Mouse (Mus musculus): Measurements from ENCODE around the gene Olfr591. TPM values are rescaled to one million over a fixed set of nuclear protein-coding genes. Genes with fewer than 3 reads are reported as not detected.

Olfr591 gene
- polyA plus RNA-seq (2017; shearing (Covaris generic)) = not detected

DNA sequence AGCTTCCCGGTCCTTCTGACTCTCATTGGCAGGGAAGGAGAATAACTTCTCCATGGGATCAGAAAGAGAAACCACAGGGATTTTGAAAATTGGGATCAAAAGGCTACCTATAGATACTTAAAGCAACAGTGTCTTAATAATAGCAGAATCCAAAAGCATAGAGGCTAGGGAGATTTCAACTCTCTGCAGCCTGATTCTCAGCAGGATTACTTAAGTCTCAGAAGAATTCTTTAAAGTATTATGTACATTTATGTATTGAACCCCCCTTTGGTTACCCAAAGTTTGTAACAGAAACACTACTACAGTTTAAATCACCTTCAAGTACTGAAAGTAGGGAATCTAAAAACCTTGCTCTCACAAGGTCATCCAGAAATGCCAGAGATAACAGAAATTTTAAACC is at the start of gene Olfr591:
Olfr591 (minus strand) TSS at position 101 of the 400 bp plus-strand sequence.

DNA sequence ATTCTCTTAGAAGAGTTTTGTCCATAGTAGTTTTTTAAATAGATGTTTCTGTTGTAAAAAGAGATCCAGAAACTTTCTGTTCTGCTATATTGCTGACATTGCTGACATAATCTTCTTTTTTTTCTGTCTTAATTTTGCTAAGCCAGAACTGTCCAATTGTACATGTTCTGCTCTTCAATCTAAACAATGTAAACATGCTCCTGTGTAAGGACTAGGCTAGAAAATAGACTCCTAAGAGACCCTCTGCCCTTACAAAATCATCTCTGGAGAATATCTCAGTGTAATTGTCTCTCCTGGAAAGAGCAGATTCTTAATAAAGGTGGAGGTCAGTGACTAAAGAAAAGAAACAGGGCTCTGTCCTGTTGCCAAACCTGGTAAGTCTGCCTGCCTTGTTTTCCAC is 38.6 kb upstream of the Olfr591 start, which contains the start of gene Olfr594:
Olfr594 (plus strand) TSS at position 301 of the 400 bp plus-strand sequence.

DNA sequence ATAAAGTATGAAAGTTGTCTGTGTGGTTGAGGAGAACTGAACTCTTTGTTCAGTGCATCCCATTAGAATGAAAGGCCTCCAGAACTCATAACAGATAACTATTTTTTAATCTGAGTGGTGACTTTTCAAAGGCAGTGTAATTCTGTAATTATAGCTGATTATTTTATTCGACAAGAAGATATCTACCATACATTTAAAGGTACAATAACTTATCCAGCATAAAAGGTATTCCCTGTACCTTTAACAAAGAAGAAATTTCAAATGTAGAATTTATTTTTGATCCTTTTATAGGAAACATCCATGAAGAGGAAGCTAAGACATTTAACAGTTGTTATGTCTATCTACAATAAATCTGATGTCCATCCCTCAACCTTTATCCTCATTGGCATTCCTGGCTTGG is 33.4 kb upstream of the Olfr591 start, which contains the start of gene Olfr593:
Olfr593 (plus strand) TSS at position 301 of the 400 bp plus-strand sequence.

DNA sequence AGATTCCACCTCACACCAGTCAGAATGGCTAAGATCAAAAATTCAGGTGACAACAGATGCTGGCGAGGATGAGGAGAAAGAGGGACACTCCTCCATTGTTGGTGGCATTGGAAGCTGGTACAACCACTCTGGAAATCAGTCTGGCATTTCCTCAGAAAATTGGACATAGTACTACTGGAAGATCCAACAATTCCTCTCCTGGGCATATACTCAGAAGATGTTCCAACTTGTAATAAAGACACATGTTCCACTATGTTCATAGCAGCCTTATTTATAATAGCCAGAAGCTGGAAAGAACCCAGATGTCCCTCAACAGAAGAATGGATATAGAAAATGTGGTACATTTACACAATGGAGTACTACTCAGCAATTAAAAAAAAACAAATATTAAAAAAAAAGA is 6.4 kb upstream of the Olfr591 start, which contains the start of gene Olfr592:
Olfr592 (plus strand) TSS at position 301 of the 400 bp plus-strand sequence.

DNA sequence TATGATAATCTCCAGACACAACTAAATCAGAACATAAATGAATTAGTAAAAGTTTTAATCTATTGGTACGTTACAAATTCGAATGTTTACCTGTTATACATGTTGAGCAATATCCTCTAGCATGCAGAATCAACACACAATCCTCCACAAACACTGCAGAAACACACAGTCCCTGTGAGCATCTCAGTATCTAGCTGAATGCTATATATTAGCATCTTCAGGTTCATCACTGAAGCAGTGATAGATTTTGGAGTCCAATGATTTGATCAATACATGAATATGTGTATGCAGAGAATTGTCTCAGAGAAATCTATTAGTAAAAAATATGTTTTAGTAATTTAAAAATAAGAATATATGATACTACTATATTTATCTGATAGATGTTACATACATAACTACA is 21.9 kb downstream of the Olfr591 start, which contains the start of gene Olfr589:
Olfr589 (minus strand) TSS at position 101 of the 400 bp plus-strand sequence.

DNA sequence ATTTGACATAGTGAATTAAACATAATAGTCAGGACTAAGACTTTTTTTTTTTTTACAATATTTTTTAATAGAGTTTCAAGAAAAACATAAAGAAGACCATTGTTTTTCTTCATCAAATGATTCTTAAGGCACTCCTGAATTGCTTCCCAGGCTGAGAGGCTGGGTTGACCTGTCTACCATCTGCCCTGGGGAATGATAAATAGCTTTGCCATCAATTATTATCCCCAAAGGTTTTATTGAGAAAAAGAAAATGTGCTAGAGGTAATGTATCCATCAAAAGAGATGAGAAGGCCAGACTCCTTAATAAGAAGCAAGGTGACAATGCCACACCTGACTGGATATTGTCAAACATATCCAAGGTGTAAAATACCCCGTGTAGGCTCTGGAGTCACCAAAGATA is 37.6 kb downstream of the Olfr591 start, which contains the start of gene Olfr588-ps1:
Olfr588-ps1 (plus strand) TSS at position 301 of the 400 bp plus-strand sequence.

DNA sequence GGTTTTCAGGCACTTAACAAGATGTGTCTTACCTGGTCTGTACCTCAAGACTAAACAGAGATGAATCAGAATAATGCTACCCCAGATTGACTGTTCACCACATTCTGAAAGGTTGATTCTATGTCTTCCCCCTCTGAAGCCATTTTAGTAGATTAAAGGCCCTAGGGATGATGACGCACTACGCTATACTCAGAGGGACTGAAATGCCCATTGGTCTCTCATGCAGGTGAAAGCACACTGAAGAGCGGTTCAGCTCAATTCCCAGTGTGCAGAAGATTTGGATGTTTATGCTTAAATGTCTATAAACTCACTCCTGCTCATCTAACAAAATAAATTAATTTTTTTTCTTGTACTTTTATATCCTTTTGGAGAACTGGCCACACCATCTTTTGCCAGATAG is 52.6 kb downstream of the Olfr591 start, which contains the start of gene Olfr586:
Olfr586 (minus strand) TSS at position 101 of the 400 bp plus-strand sequence.

Other genes with a start within 250 kb of the Olfr591 start
- gene Olfr573-ps1, start 235.8 kb downstream of the Olfr591 start, polyA plus RNA-seq (2017; shearing (Covaris generic)) = not detected
- not detected for gene Olfr574, start 229.9 kb downstream of the Olfr591 start, polyA plus RNA-seq (2017; shearing (Covaris generic))
- gene Olfr575, start 219.6 kb downstream of the Olfr591 start, polyA plus RNA-seq (2017; shearing (Covaris generic)) = not detected
- gene Olfr576, start 215.7 kb downstream of the Olfr591 start, polyA plus RNA-seq (2017; shearing (Covaris generic)) = not detected
- not detected for gene Olfr577, start 202.4 kb downstream of the Olfr591 start, polyA plus RNA-seq (2017; shearing (Covaris generic))
- gene Olfr578, start 189.0 kb downstream of the Olfr591 start, polyA plus RNA-seq (2017; shearing (Covaris generic)) = not detected
- gene Olfr582, start 140.3 kb downstream of the Olfr591 start, polyA plus RNA-seq (2017; shearing (Covaris generic)) = not detected
- not detected for gene Olfr583, start 127.0 kb downstream of the Olfr591 start, polyA plus RNA-seq (2017; shearing (Covaris generic))
- not detected for gene Olfr584, start 96.5 kb downstream of the Olfr591 start, polyA plus RNA-seq (2017; shearing (Covaris generic))
- gene Olfr585, start 80.6 kb downstream of the Olfr591 start, polyA plus RNA-seq (2017; shearing (Covaris generic)) = not detected
- gene Olfr586, start 52.7 kb downstream of the Olfr591 start, polyA plus RNA-seq (2017; shearing (Covaris generic)) = not detected
- not detected for gene Olfr588-ps1, start 37.5 kb downstream of the Olfr591 start, polyA plus RNA-seq (2017; shearing (Covaris generic))
- gene Olfr589, start 22.0 kb downstream of the Olfr591 start, polyA plus RNA-seq (2017; shearing (Covaris generic)) = not detected
- 0.11 TPM for gene Olfr592, start 6.5 kb upstream of the Olfr591 start, polyA plus RNA-seq (2017; shearing (Covaris generic))
- not detected for gene Olfr593, start 33.5 kb upstream of the Olfr591 start, polyA plus RNA-seq (2017; shearing (Covaris generic))
- not detected for gene Olfr594, start 38.7 kb upstream of the Olfr591 start, polyA plus RNA-seq (2017; shearing (Covaris generic))
- gene Usp17ld, start 74.2 kb upstream of the Olfr591 start, polyA plus RNA-seq (2017; shearing (Covaris generic)) = not detected
- not detected for gene Olfr596, start 127.3 kb upstream of the Olfr591 start, polyA plus RNA-seq (2017; shearing (Covaris generic))
- not detected for gene Olfr597, start 138.0 kb upstream of the Olfr591 start, polyA plus RNA-seq (2017; shearing (Covaris generic))
- not detected for gene Olfr598, start 145.2 kb upstream of the Olfr591 start, polyA plus RNA-seq (2017; shearing (Covaris generic))
- not detected for gene Olfr599, start 157.6 kb upstream of the Olfr591 start, polyA plus RNA-seq (2017; shearing (Covaris generic))
- gene Olfr600, start 171.3 kb upstream of the Olfr591 start, polyA plus RNA-seq (2017; shearing (Covaris generic)) = not detected
- not detected for gene Olfr601, start 184.3 kb upstream of the Olfr591 start, polyA plus RNA-seq (2017; shearing (Covaris generic))
- gene Olfr603, start 207.8 kb upstream of the Olfr591 start, polyA plus RNA-seq (2017; shearing (Covaris generic)) = not detected
- gene Usp17lc, start 236.7 kb upstream of the Olfr591 start, polyA plus RNA-seq (2017; shearing (Covaris generic)) = not detected